Mouse (Mus musculus) cerebellum, postnatal 10 days (tissue): ENCODE results near the gene Wbp1.

Source experiments
- DNase-seq, 2 experiments: peaks; one replicate each; pipeline ENCODE4 v3.0.0; 2021; ENCODE audit warnings: mixed read lengths in 2 of 2

The Wbp1 gene

GRCm38 (mm10) chr6:83120930-83121862, at the start of gene Wbp1:
Gene Wbp1 (minus strand): TSS chr6:83121559.
- peak; percentile 93 to 95 for DNase-seq

- no peak for DNase-seq
Observed at GRCm38 (mm10) chr6:83171063-83171462, 49.7 kb upstream of the Wbp1 start.

GRCm38 (mm10) chr6:83169872-83170271, 48.5 kb upstream of the Wbp1 start:
- no peak for DNase-seq

GRCm38 (mm10) chr6:83166243-83166630, 44.9 kb upstream of the Wbp1 start:
- DNase-seq: no peak

- peak; percentile 98 for DNase-seq
Observed at GRCm38 (mm10) chr6:83165607-83166242, 44.4 kb upstream of the Wbp1 start, which contains the start of gene Dctn1. Gene Dctn1 (plus strand): TSS chr6:83165920.

- DNase-seq: no peak
Observed at GRCm38 (mm10) chr6:83165026-83165606, 43.8 kb upstream of the Wbp1 start.

- DNase-seq: peak; percentile 84 to 89
Observed at GRCm38 (mm10) chr6:83162701-83163100, 41.3 kb upstream of the Wbp1 start.

DNA sequence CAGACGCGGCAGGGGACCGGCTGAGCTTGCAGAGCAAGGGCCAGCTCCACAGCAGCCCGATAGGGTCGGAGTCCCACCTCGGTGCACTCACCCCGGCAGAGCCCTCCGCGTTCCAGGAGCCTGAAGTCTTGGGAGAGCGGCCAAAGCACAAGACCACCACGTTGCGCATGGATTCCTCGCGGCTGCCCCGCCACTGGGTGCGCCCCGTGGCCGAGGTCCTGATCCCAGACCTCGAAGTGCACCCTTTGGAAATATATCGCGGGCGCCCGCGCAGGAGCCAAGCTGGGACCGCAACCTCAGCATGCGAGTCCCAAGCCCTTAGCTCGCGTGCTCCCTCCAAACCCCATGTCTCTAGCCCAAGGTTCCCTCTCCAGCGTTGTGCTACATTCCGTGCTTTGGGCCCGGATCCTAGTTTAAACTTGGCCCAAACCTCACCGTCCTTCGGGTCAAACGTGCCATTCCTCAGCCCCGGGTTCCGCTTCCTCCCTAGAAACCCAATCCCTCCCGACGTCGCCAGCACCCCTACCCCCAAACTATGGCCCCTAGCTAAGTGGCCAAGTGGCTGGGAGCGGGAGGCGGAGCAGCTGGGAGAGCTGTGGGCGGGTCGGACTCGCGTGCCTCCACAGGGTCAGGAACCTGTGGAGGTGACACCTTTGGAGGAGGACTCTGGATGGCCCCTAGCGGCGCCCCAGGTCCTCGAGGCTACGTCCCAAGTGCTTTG, 40.7 kb upstream of the Wbp1 start:
- DNase-seq: peak; percentile 40 to 41

DNA sequence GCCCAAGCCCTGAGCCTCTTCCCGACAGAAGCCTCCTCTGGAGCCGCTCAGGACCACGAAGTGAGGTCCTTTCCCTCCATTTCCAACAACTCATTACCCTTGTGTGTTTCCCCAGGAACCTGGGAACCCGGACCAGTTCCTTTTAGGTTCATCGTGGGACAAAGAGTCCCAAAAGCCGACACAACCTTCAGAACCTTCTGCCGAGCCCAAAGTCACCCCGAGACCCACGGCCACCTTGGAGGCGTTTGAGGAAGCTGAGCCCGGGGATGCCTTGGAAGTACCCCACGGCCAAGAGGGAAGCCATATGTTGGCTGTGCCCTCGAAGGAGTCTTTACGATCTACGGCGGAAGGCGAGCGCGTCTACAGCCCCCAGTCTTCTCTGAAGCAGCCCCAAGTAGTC, 40.1 kb upstream of the Wbp1 start:
- no peak for DNase-seq

DNA sequence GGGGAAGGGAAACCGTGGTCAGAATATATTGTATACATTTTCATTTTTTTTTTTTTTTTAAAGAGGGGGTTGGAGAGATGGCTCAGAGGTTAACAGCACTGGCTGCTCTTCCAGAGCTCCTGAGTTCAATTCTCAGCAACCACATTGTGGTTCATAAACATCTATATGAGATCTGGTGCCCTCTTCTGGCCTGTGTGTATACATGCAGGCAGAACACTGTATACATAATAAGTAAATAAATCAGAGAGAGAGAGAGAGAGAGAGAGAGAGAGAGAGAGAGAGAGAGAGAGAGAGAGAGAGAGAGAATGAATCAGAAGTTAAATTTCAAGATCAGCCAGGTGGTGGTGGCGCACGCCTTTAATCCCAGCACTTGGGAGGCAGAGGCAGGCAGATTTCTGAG, 38.1 kb upstream of the Wbp1 start:
- peak; percentile 70 to 74 for DNase-seq

DNA sequence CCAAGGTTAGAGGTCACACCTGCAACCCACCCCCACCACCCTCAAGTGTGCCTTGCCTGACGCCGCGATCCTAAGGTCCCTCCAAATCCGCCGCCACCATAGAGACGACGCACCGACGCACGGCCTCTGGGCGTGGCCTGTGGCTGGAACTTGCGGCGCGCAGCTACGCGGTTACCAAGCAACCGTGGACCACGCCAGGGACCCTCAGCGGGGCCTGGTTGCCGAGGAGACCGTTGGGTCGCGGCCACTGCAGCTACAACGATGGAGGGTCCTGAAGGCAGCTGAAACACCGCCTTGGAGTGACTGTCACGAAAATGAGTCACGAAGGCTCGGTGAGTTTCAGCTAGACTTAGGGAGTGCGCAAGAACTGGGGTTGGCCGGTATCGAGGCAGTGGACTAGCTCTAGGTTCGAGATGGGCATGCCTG, 34.9 kb upstream of the Wbp1 start, which contains the start of the genes Wdr54 and 1700003E16Rik:
Wdr54 (minus strand) TSS at position 139 of the 426 bp plus-strand sequence.
1700003E16Rik (plus strand) TSS at position 146 of the 426 bp plus-strand sequence.
- DNase-seq: peak; percentile 92 to 94

- peak; percentile 61 to 65 for DNase-seq
Observed at GRCm38 (mm10) chr6:83155552-83156238, 34.3 kb upstream of the Wbp1 start.

DNA sequence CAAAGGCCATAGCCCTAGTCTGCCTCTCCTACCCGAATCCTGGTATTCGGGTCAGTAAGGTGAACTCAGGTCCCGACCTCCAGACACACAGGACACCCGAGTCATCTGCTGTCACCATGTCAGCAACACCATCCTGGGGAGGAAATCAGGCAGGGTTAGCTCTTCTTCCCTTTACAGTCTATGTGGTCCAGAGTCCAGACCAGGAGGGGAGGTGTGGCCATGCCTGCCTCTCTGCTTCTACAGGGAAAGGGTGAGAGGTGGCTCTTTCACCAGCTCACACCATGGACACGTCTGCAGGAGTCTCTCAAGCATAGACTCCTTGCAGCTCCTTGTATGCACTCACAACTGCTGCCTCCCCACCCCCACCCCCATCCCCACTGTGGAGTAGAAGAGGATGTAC, 32.1 kb upstream of the Wbp1 start:
- no peak for DNase-seq

- DNase-seq: no peak
Observed at GRCm38 (mm10) chr6:83153038-83153437, 31.7 kb upstream of the Wbp1 start.

- peak; percentile 58 to 70 for DNase-seq
Observed at GRCm38 (mm10) chr6:83151721-83152120, 30.4 kb upstream of the Wbp1 start.

GRCm38 (mm10) chr6:83147280-83147679, 25.9 kb upstream of the Wbp1 start:
- no peak for DNase-seq

- DNase-seq: no peak
Observed at GRCm38 (mm10) chr6:83145805-83146204, 24.4 kb upstream of the Wbp1 start.

GRCm38 (mm10) chr6:83145209-83145608, 23.9 kb upstream of the Wbp1 start:
- no peak for DNase-seq

GRCm38 (mm10) chr6:83142886-83143285, 21.5 kb upstream of the Wbp1 start:
- no peak for DNase-seq

DNA sequence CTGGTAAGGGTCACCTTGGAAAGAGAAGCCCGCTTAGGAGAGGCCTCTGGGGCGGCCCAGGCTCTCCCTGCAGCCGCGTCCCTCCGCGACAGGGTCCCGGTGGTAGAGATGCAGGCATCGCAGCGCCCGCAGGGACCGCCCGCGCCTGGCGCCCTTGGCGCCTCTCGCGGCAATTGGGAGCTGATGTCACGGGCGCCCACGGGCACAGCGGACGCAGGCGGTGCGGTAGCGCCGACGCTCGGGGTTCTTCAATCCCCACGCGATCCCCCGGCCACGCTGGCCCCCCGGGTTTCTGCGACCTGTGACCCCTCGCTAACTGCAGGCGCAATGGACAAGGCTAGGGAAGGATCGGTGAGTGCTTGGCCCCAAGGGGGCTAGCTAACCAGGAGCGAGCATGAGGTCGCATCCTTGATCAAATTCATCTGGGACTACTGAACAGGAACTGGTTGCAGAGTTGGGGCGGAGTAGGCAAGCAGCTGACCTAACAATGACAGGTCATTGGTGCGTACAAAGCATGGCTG, 20.9 kb upstream of the Wbp1 start:
- DNase-seq: no peak

- DNase-seq: no peak
Observed at GRCm38 (mm10) chr6:83141636-83142035, 20.3 kb upstream of the Wbp1 start.

- peak in 1 of 2 experiments; percentile 56 for DNase-seq
Observed at GRCm38 (mm10) chr6:83140044-83140443, 18.7 kb upstream of the Wbp1 start.
